8 mouse cellular contexts compared by ENCODE assay signal in the genomic region with DNA sequence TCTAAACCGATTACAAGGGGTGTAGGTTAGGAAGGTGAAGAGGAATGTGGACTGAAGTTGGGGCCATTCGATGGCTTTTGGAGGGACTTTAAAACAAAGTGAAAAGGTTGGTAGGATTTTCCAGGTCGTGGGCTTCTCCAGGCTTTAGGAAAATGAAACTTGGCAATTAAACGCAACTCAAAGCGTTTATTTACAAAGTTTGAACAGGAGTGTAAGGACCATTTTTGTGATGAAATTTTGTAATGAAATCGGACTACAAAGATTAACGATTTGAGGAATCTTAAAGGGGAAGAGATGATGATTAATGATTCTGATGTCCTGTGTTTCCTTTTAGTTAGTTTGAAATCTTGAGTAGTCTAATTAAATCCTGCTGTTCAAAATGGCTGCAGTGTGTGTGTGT. TPM values are rescaled to one million over a fixed set of nuclear protein-coding genes. Genes with fewer than 3 reads are reported as not detected.
DNase-seq lines count a peak whose midpoint lies in the region; ATAC-seq and TF ChIP-seq lines count a peak whose summit lies in the region.

No protein-coding gene starts in this region.

- H3K4me3 ChIP-seq in liver, adult 2 months (ENCODE audit: insufficient read depth, low read depth, low read length) = peak overlapping the region; percentile 66
- H3K4me3 ChIP-seq in embryonic facial prominence, embryonic 15.5 days (replicated peaks) = peak overlapping the region; percentile 81
- H3K4me3 ChIP-seq in intestine, embryonic 14.5 days (ENCODE audit: low read depth, low read length) = peak overlapping the region; percentile 74; the same call in 1 of the 2 replicates

- peaks cover 12% of the 10 kb centered on the region; the same call in 1 of the 2 replicates for H3K79me2 ChIP-seq in liver, adult 2 months (ENCODE audit: control insufficient read depth, insufficient read depth, low read length)

- H3K4me1 ChIP-seq in liver, adult 2 months (ENCODE audit: control insufficient read depth, insufficient read depth, low read length) = peaks cover 3% of the 10 kb centered on the region; the same call in 1 of the 2 replicates
- peaks cover 14% of the 10 kb centered on the region for H3K4me1 ChIP-seq in embryonic facial prominence, embryonic 15.5 days
- peaks cover 7% of the 10 kb centered on the region for H3K4me1 ChIP-seq in intestine, embryonic 14.5 days (replicated peaks; ENCODE audit: control insufficient read depth, insufficient read depth, low read length)

- H3K36me3 ChIP-seq in liver, adult 2 months (ENCODE audit: control insufficient read depth, insufficient read depth, low read length) = no peaks in the 10 kb centered on the region
- no peaks in the 10 kb centered on the region for H3K36me3 ChIP-seq in embryonic facial prominence, embryonic 15.5 days
- H3K36me3 ChIP-seq in intestine, embryonic 14.5 days (ENCODE audit: control insufficient read depth, insufficient read depth, low read length) = no peaks in the 10 kb centered on the region

- intact Hi-C loops in left cerebral cortex, postnatal 25 days (cut with DNase I) = loop anchor here (5.0 kb wide), 2 partner anchors 71 to 136 kb away; partner anchors contain the start of gene Hdhd5

- no peak for TF ChIP-seq POLR2A in liver, adult 2 months (IDR thresholded peaks at IDR 0.05; ENCODE audit: extremely low read depth, insufficient read depth, low read length)

- H3K4me2 ChIP-seq in embryonic facial prominence, embryonic 15.5 days (replicated peaks) = peak overlapping the region; percentile 89
- H3K4me2 ChIP-seq in intestine, embryonic 14.5 days (ENCODE audit: low read length) = peak overlapping the region; percentile 85

- H3K9ac ChIP-seq in liver, adult 2 months (ENCODE audit: low read depth, low read length) = peak overlapping the region; percentile 55; the same call in 1 of the 2 replicates
- H3K9ac ChIP-seq in embryonic facial prominence, embryonic 15.5 days = no peak overlapping the region
- no peak overlapping the region for H3K9ac ChIP-seq in intestine, embryonic 14.5 days (ENCODE audit: low read length)

- peak overlapping the region; percentile 62 for H3K27ac ChIP-seq in liver, adult 2 months (replicated peaks; ENCODE audit: insufficient read depth, low read depth, low read length)
- H3K27ac ChIP-seq in embryonic facial prominence, embryonic 15.5 days (replicated peaks) = no peak overlapping the region
- H3K27ac ChIP-seq in intestine, embryonic 14.5 days (ENCODE audit: low read depth) = no peak overlapping the region

- no peak for ATAC-seq in embryonic facial prominence, embryonic 15.5 days (ENCODE audit: insufficient number of reproducible peaks, low FRiP score, low TSS enrichment, low read depth)
- ATAC-seq in intestine, embryonic 14.5 days (replicated peaks; ENCODE audit: low FRiP score, low TSS enrichment, low read depth) = no peak
- no peak for ATAC-seq in erythroid progenitor cell, adult 5-6 weeks (replicated peaks; ENCODE audit: low FRiP score, poor library complexity, severe bottlenecking)

- 6% methylated on average over 7 of the region's 7 CpGs for WGBS in liver, adult 2 months
- 17% methylated on average over 7 of the region's 7 CpGs for WGBS in embryonic facial prominence, embryonic 15.5 days
- WGBS in intestine, embryonic 14.5 days = 17% methylated on average over 7 of the region's 7 CpGs

- no peaks in the 10 kb centered on the region for H3K27me3 ChIP-seq in liver, adult 2 months (ENCODE audit: control insufficient read depth, insufficient read depth, low read length)
- H3K27me3 ChIP-seq in embryonic facial prominence, embryonic 15.5 days = peaks cover 5% of the 10 kb centered on the region; the same call in 1 of the 2 replicates
- peaks cover 6% of the 10 kb centered on the region; the same call in 1 of the 2 replicates for H3K27me3 ChIP-seq in intestine, embryonic 14.5 days (replicated peaks; ENCODE audit: control insufficient read depth, insufficient read depth, low read length)

- DNase-seq in liver, adult 2 months (ENCODE audit: extremely low read depth, low read depth, low spot score) = peak; percentile 78
- no peak for DNase-seq in liver
- no peak for DNase-seq in intestine, embryonic 14.5 days (ENCODE audit: low spot score)
- DNase-seq in naive thymus-derived CD4-positive, alpha-beta T cell, adult 2 months (ENCODE audit: low read depth) = peak; percentile 8
- DNase-seq in thymus, postnatal 0 days (ENCODE audit: low spot score) = no peak
- DNase-seq in left cerebral cortex, postnatal 25 days (ENCODE audit: low spot score in 2 of 2) = no peak

- no peak for TF ChIP-seq CTCF in liver, adult 2 months (IDR thresholded peaks at IDR 0.05; ENCODE audit: low read depth, low read length)

- no peaks in the 10 kb centered on the region for H3K9me3 ChIP-seq in embryonic facial prominence, embryonic 15.5 days (replicated peaks)
- no peaks in the 10 kb centered on the region for H3K9me3 ChIP-seq in intestine, embryonic 14.5 days (ENCODE audit: control insufficient read depth, low read length)

RNA-seq across cellular contexts. Expression of gene Cecr2, which starts 1.7 kb away (rescaled TPM):
- total RNA-seq in liver, adult 2 months (2014; rRNA removed) = 9.3 and 12.3 TPM in 2 replicates
- polyA plus RNA-seq in liver, adult 2 months (2012; rRNA removed) = 4.3 and 5.1 TPM in 2 replicates
- 2.9 and 3.4 TPM in 2 replicates for polyA plus RNA-seq in embryonic facial prominence, embryonic 15.5 days (2015; fragmentation: Nextera tagmentation; extraction: Ambion mirVana)
- 1.9 and 2.0 TPM in 2 replicates for polyA plus RNA-seq in intestine, embryonic 14.5 days (2014; fragmentation: Nextera tagmentation; extraction: Ambion mirVana)
- total RNA-seq in erythroid progenitor cell, adult 5-6 weeks (2015; ENCODE audit: low replicate concordance) = 66.0 and 83.0 TPM in 2 replicates
- total RNA-seq in erythroid progenitor cell, adult 5-6 weeks (2017; ENCODE audit: low replicate concordance) = 56.0 and 89.0 TPM in 2 replicates
- 0.68 and 0.75 TPM in 2 replicates for polyA plus RNA-seq in thymus, postnatal 0 days (2015; fragmentation: Nextera tagmentation; extraction: Ambion mirVana)
- 1 to 10 TPM; 3.4 to 4.6 TPM for total RNA-seq in left cerebral cortex, postnatal 25 days (2021)

Comparison
In these comparisons a context has a peak if more than half of its experiments do, and no peak if none do; other contexts are left out.
1. DNase-seq: peak in liver, adult 2 months (single experiment) and naive thymus-derived CD4-positive, alpha-beta T cell, adult 2 months (single experiment); none in liver (single experiment), intestine, embryonic 14.5 days (single experiment), thymus, postnatal 0 days (single experiment) and left cerebral cortex, postnatal 25 days (0 of 2).
2. Peak in every context shown above with its lines, with median percentiles within 50 percentile points of each other: H3K4me3 ChIP-seq.